Mouse (Mus musculus) heart, embryonic 10.5 days (tissue): ENCODE data around the gene Galns. TPM values are rescaled to one million over a fixed set of nuclear protein-coding genes. Genes with fewer than 3 reads are reported as not detected.
"Not testable (repeated sequence)": the region's sequence is repeated elsewhere in the genome, so short reads cannot be mapped to it uniquely, and the experiment has no call there.

ENCODE experiments used
- DNase-seq: peaks from one replicate; pipeline ENCODE4 v3.0.0-alpha.2; 2017; ENCODE audit warnings: low spot score
- H3K27ac ChIP-seq: fragments of 300-500 bp; sonication (generic); 2 replicates; pipeline ENCODE4 v1.5.1; 2016; ENCODE audit warnings: mild to moderate bottlenecking
- H3K27me3 ChIP-seq: fragments of 300-500 bp; sonication (generic); 2 replicates; pipeline ENCODE4 v1.6.1; 2016; ENCODE audit warnings: mild to moderate bottlenecking; ENCODE audit not compliant: poor library complexity, insufficient read depth, severe bottlenecking
- H3K36me3 ChIP-seq: fragments of 300-500 bp; sonication (generic); 2 replicates; pipeline ENCODE4 v1.6.1; 2016; ENCODE audit warnings: mild to moderate bottlenecking, moderate library complexity
- H3K4me1 ChIP-seq: fragments of 300-500 bp; sonication (generic); 2 replicates; pipeline ENCODE4 v1.6.1; 2016; ENCODE audit warnings: mild to moderate bottlenecking
- H3K4me3 ChIP-seq: fragments of 300-500 bp; sonication (generic); 2 replicates; pipeline ENCODE4 v1.5.1; 2016; ENCODE audit warnings: mild to moderate bottlenecking, moderate library complexity
- H3K9me3 ChIP-seq: fragments of 300-500 bp; sonication (generic); 2 replicates; pipeline ENCODE4 v1.6.1; 2016; ENCODE audit warnings: mild to moderate bottlenecking, moderate library complexity
- WGBS: fragments of 180-500 bp; shearing (Covaris S2); methylation state at CpG from one replicate; pipeline ENCODE4 v1.1.7; 2016; 5-methylcytosine and 5-hydroxymethylcytosine counted together
- polyA plus RNA-seq: library from polyadenylated mRNA; unstranded; fragments of >200 nt; fragmentation: Nextera tagmentation; extraction: Ambion mirVana; gene quantifications from 2 replicates; pipeline ENCODE4 v1.2.1, GENCODE M21; 2016

Gene Galns
- polyA plus RNA-seq, 1 experiment from 2014 or later = 8.1 TPM

DNA sequence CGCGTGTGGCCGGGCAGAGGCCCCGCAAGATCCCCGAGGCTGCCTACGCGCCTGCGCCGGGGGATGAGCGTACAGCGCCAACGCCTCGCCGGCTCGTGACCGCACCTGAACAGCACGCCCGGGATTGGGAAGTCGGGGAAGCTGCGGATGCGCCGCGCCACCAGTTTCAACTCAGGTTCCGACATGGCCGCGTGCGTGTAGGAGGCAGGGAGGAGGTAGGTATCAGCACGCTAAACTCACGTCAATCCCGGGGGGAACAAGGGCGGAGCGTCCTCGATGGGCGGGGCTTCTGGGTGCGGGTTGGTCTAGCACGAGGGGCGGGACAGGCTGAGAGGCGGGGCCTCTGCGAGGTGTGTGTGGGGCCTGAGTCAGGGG lies 34.6 kb downstream of the Galns start, which contains the start of gene Aprt:
Aprt (minus strand) TSS at position 262 of the 375 bp plus-strand sequence.
- peaks cover 76% of the 10 kb centered on the region for H3K4me1 ChIP-seq
- peaks cover 30% of the 10 kb centered on the region for H3K36me3 ChIP-seq
- H3K9me3 ChIP-seq = no peaks in the 10 kb centered on the region
- peak within 1 kb of the TSS; percentile 84 for H3K4me3 ChIP-seq
- H3K27ac ChIP-seq = peak within 1 kb of the TSS; percentile 93
- WGBS = under 1% methylated on average over 39 of the region's 39 CpGs
- DNase-seq = peak; percentile 98
- no peaks in the 10 kb centered on the region for H3K27me3 ChIP-seq

DNA sequence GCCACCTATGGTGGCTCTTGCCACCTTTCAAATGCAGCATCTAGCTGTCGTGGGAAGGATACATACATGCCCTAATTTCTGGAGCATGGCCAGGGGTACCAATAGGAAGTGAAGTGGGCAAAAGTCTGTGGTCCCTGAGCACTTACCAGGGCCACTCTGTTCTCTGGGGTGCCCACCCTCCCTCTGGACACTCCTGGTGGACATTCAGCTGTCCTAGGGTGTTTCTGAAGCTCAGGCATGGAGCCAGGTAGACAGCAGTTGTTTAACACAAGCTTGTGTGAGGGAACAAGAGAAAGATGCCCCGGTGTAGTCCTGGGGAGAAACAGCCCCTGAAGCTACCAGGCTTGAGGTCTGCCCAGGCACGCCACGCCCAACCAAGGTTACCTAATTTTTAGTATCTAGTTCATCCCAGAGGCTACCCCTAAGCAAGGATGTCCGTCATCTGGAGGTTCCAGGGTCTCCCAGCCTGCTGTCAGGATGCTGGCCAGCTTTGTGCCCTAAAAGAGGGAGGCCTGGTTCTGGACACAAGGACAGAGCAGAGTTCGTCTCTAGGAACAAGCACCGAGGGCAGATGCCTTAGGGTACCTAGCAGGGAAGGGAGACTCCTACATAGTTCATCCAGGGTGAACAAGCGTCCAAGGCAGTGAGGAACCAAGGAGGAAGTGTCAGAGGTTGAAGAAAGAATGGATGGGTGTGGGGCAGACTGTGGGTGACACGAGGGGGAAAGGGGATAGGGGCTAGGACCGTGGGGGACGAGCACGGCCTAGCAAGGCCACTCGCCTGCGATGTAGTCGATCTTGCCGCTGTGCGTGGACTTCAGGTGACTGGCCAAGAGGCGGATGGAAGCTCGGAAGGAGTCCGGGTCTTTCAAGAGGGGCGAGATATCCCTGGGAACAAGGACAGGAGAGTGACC lies 35.3 kb downstream of the Galns start:
- Histone ChIP-seq H3K27ac (peak overlapping the region; percentile 93), H3K4me3 (peak overlapping the region; percentile 84), H3K36me3 (peaks cover 36% of the 10 kb centered on the region), H3K9me3 (no peaks in the 10 kb centered on the region), H3K4me1 (peaks cover 72% of the 10 kb centered on the region), H3K27me3 (no peaks in the 10 kb centered on the region)
- DNase-seq = no peak
- 18% methylated on average over 21 of the region's 21 CpGs for WGBS

- H3K9me3 ChIP-seq = no peaks in the 10 kb centered on the region
- H3K27ac ChIP-seq = peak overlapping the region; percentile 93
- H3K4me3 ChIP-seq = peak overlapping the region; percentile 84
- DNase-seq = no peak
- H3K4me1 ChIP-seq = peaks cover 65% of the 10 kb centered on the region
- WGBS = 63% methylated on average over 8 of the region's 8 CpGs
- H3K36me3 ChIP-seq = peaks cover 43% of the 10 kb centered on the region
- H3K27me3 ChIP-seq = no peaks in the 10 kb centered on the region
Measured at GRCm38 (mm10) chr8:122575286-122575685, 36.0 kb downstream of the Galns start.

- Histone ChIP-seq H3K4me1 (peaks cover 67% of the 10 kb centered on the region), H3K27ac (peak overlapping the region; percentile 93), H3K36me3 (peaks cover 49% of the 10 kb centered on the region), H3K27me3 (no peaks in the 10 kb centered on the region), H3K4me3 (peak overlapping the region; percentile 84), H3K9me3 (no peaks in the 10 kb centered on the region)
- WGBS = 13% methylated on average over 10 of the region's 10 CpGs
- no peak for DNase-seq
Measured at GRCm38 (mm10) chr8:122574667-122575251, 36.5 kb downstream of the Galns start.

DNA sequence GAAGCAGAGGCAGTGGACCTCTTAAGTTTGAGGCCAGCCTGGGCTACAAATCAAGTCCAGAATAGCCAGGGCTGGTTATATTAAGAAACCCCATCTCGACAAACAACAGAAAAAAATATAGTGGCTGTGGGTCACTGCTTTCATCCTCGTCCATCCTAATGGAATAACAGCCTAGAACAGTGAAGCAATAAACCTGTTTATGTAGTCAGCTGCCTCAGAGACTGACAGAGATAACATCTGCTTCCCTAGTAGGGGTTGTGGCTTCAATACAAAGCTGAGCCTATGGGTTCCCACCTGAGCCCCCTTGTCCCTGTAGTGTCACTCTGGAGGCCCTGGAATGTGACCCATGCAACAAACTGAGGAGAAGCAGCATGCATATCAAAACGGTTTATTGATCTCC lies 37.0 kb downstream of the Galns start:
- Histone ChIP-seq H3K4me1 (peaks cover 67% of the 10 kb centered on the region), H3K27me3 (no peaks in the 10 kb centered on the region), H3K9me3 (no peaks in the 10 kb centered on the region), H3K27ac (peak overlapping the region; percentile 93), H3K36me3 (peaks cover 54% of the 10 kb centered on the region), H3K4me3 (peak overlapping the region; percentile 84; the same call in 1 of the 2 replicates)
- 38% methylated on average over 3 of the region's 3 CpGs for WGBS
- DNase-seq = no peak

DNA sequence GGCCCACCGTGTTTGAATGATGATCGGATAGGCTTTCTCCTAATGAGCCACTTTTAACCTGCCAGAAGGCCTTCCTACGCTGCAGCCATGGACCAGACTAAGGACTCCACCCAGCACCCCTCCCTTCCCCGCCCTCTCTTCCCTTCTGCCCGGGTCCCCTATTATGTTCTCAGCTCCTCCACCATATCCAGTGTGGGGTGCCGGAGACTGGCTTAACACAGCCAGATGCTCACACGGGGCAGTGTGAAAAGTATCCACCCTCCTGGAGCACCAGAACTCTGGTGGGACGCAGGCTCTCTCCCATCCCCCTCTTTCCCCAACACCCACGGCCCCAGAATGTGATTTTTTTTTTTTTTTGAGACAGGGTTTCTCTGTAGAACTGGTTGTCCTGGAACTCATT lies 37.7 kb downstream of the Galns start:
- Histone ChIP-seq H3K36me3 (peaks cover 58% of the 10 kb centered on the region), H3K9me3 (no peaks in the 10 kb centered on the region), H3K27ac (no peak overlapping the region), H3K27me3 (no peaks in the 10 kb centered on the region), H3K4me3 (no peak overlapping the region), H3K4me1 (peaks cover 66% of the 10 kb centered on the region)
- WGBS = 64% methylated on average over 9 of the region's 9 CpGs
- DNase-seq = no peak

GRCm38 (mm10) chr8:122573176-122573575 lies 38.1 kb downstream of the Galns start:
- H3K27ac ChIP-seq, H3K4me3 ChIP-seq, DNase-seq, H3K9me3 ChIP-seq, H3K27me3 ChIP-seq: not testable (repeated sequence)
- Histone ChIP-seq H3K4me1 (peaks cover 64% of the 10 kb centered on the region), H3K36me3 (peaks cover 58% of the 10 kb centered on the region)
- WGBS = 50% methylated on average over 4 of the region's 4 CpGs

- DNase-seq = no peak
- 92% methylated on average over 3 of the region's 3 CpGs for WGBS
- Histone ChIP-seq H3K27me3 (no peaks in the 10 kb centered on the region), H3K4me3 (no peak overlapping the region), H3K9me3 (no peaks in the 10 kb centered on the region), H3K4me1 (peaks cover 66% of the 10 kb centered on the region), H3K36me3 (peaks cover 58% of the 10 kb centered on the region), H3K27ac (no peak overlapping the region)
Measured at GRCm38 (mm10) chr8:122572751-122573150, 38.5 kb downstream of the Galns start.

DNA sequence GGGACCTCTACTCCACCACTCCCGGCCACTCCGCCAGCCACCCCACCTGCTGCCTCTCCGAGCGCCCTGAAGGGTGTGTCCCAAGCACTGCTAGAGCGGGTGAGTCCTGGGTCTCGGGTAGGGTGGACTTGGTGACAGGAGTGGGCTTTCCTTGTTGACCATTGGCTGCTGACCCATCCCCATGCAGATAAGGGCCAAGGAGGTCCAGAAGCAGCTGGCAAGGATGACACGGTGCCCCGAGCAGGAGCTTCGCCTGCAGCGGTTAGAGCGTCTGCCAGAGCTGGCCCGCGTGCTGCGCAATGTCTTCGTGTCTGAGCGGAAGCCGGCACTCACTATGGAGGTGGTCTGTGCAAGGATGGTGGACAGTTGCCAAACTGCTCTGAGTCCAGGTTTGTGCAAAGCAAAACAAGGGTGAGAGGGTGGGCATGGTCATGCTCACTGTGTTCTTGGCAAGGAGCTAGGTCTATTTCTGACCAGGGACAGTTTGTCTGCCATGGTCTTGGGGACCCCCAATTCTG lies 39.5 kb downstream of the Galns start:
- no peaks in the 10 kb centered on the region for H3K9me3 ChIP-seq
- no peak overlapping the region for H3K27ac ChIP-seq
- no peak for DNase-seq
- peaks cover 68% of the 10 kb centered on the region for H3K4me1 ChIP-seq
- peaks cover 58% of the 10 kb centered on the region for H3K36me3 ChIP-seq
- 92% methylated on average over 17 of the region's 17 CpGs for WGBS
- no peaks in the 10 kb centered on the region for H3K27me3 ChIP-seq
- H3K4me3 ChIP-seq = no peak overlapping the region

DNA sequence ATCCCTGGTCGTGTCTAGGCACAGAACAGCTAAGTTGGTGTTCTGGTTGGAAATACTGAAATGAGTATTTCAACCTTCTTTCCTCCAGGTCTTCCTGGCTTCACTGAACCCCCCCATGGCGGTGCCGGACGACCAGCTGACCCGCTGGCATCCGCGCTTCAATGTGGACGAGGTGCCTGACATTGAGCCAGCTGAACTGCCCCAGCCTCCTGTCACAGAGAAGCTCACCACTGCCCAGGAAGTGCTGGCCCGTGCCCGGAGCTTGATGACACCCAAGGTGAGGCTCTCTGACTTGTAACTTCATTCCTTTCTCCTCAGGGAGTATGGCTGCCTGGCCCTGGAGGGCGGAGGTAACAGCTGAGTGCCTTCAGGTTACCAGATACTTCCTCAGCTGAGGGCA lies 40.1 kb downstream of the Galns start:
- H3K9me3 ChIP-seq = no peaks in the 10 kb centered on the region
- DNase-seq = no peak
- peaks cover 58% of the 10 kb centered on the region for H3K36me3 ChIP-seq
- H3K27me3 ChIP-seq = no peaks in the 10 kb centered on the region
- WGBS = 88% methylated on average over 11 of the region's 11 CpGs
- H3K4me3 ChIP-seq = no peak overlapping the region
- peaks cover 68% of the 10 kb centered on the region for H3K4me1 ChIP-seq
- no peak overlapping the region for H3K27ac ChIP-seq

GRCm38 (mm10) chr8:122569996-122570395 lies 41.3 kb downstream of the Galns start:
- no peak for DNase-seq
- peak overlapping the region; percentile 96 for H3K4me3 ChIP-seq
- no peaks in the 10 kb centered on the region for H3K9me3 ChIP-seq
- H3K27ac ChIP-seq = no peak overlapping the region
- 95% methylated on average over 16 of the region's 16 CpGs for WGBS
- no peaks in the 10 kb centered on the region for H3K27me3 ChIP-seq
- peaks cover 58% of the 10 kb centered on the region for H3K36me3 ChIP-seq
- peaks cover 56% of the 10 kb centered on the region for H3K4me1 ChIP-seq

- no peaks in the 10 kb centered on the region for H3K27me3 ChIP-seq
- H3K36me3 ChIP-seq = peaks cover 57% of the 10 kb centered on the region
- H3K4me3 ChIP-seq = peak overlapping the region; percentile 96
- H3K4me1 ChIP-seq = peaks cover 50% of the 10 kb centered on the region
- H3K9me3 ChIP-seq = no peaks in the 10 kb centered on the region
- 72% methylated on average over 9 of the region's 9 CpGs for WGBS
- DNase-seq = no peak
- H3K27ac ChIP-seq = peak overlapping the region; percentile 98
Measured at GRCm38 (mm10) chr8:122569329-122569728, 41.9 kb downstream of the Galns start.

DNA sequence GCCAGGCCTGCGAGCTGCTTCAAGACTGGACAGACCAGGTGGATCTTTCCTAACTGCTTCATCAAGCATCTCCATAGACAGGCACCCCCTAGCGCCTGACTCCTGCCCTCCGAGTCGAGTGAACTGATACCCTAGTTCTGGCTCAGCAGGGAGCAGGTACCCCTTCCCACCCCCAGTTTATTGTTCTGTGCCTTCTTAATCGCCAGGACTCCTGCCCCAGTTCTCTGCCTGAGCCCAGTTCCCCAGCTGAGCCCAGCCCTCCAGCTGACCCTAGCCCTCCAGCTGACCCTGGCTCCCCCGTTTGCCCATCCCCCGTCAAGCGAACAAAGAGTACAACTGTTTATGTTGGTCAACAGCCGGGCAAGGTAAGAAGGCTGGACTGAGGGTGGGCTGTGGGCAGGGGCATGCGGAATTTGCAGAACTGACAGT lies 42.4 kb downstream of the Galns start:
- WGBS = 23% methylated on average over 10 of the region's 10 CpGs
- Histone ChIP-seq H3K36me3 (peaks cover 54% of the 10 kb centered on the region), H3K4me1 (peaks cover 46% of the 10 kb centered on the region), H3K27me3 (no peaks in the 10 kb centered on the region), H3K4me3 (peak overlapping the region; percentile 96), H3K9me3 (no peaks in the 10 kb centered on the region), H3K27ac (peak overlapping the region; percentile 98)
- no peak for DNase-seq
